Comparison of ENCODE assay signal across 8 mouse cellular contexts in genomic region chr12:8497314-8497706, GRCm38 (mm10). TPM values are rescaled to one million over a fixed set of nuclear protein-coding genes. Genes with fewer than 3 reads are reported as not detected.
DNase-seq lines count a peak whose midpoint lies in the region; ATAC-seq and TF ChIP-seq lines count a peak whose summit lies in the region.

No protein-coding gene starts in this region.

- no peak for TF ChIP-seq POLR2A in kidney, adult 2 months (IDR thresholded peaks at IDR 0.05; ENCODE audit: low read depth, low read length)
- TF ChIP-seq POLR2A in cortical plate, adult 2 months (IDR thresholded peaks at IDR 0.05; ENCODE audit: extremely low read depth, insufficient read depth, low read length) = 0 out of 2 replicates have a peak, but pooled peaks have one; percentile 26

- H3K9me3 ChIP-seq in hindbrain, embryonic 11.5 days (ENCODE audit: control insufficient read depth, low read length) = no peaks in the 10 kb centered on the region
- no peaks in the 10 kb centered on the region for H3K9me3 ChIP-seq in midbrain, embryonic 11.5 days (ENCODE audit: control insufficient read depth, low read length)

- no peak for DNase-seq in kidney, adult 2 months
- DNase-seq in kidney, adult 18-20 months = no peak
- no peak for DNase-seq in hindbrain, embryonic 11.5 days (ENCODE audit: low spot score)
- peak; percentile 91 for DNase-seq in midbrain, embryonic 11.5 days (ENCODE audit: low spot score, missing footprints)
- no peak for DNase-seq in frontal cortex, postnatal 25 days (ENCODE audit: low spot score in 2 of 2)
- DNase-seq in gastrocnemius, adult 18-20 months (ENCODE audit: low spot score) = no peak
- DNase-seq in urinary bladder, adult 18-20 months (ENCODE audit: low spot score in 2 of 2) = no peak

- peak overlapping the region; percentile 67 for H3K27ac ChIP-seq in kidney, adult 2 months (ENCODE audit: insufficient read depth, low read depth, low read length)
- H3K27ac ChIP-seq in cortical plate, adult 2 months (ENCODE audit: insufficient read depth, low read length) = no peak overlapping the region
- no peak overlapping the region for H3K27ac ChIP-seq in hindbrain, embryonic 11.5 days (ENCODE audit: low read depth, low read length)
- H3K27ac ChIP-seq in midbrain, embryonic 11.5 days (ENCODE audit: low read depth, low read length) = no peak overlapping the region

- H3K9ac ChIP-seq in hindbrain, embryonic 11.5 days (ENCODE audit: low read depth, low read length) = no peak overlapping the region
- no peak overlapping the region for H3K9ac ChIP-seq in midbrain, embryonic 11.5 days (ENCODE audit: low read length)

- H3K36me3 ChIP-seq in kidney, adult 2 months (ENCODE audit: control insufficient read depth, insufficient read depth, low read length) = no peaks in the 10 kb centered on the region
- H3K36me3 ChIP-seq in hindbrain, embryonic 11.5 days (ENCODE audit: control insufficient read depth, insufficient read depth, low read length) = no peaks in the 10 kb centered on the region
- no peaks in the 10 kb centered on the region for H3K36me3 ChIP-seq in midbrain, embryonic 11.5 days (ENCODE audit: control insufficient read depth, insufficient read depth, low read length)

- WGBS in kidney, adult 2 months = 44% methylated on average over 2 of the region's 2 CpGs
- 37% methylated on average over 2 of the region's 2 CpGs for WGBS in hindbrain, embryonic 11.5 days
- WGBS in midbrain, embryonic 11.5 days = 38% methylated on average over 2 of the region's 2 CpGs

- H3K4me2 ChIP-seq in hindbrain, embryonic 11.5 days (replicated peaks; ENCODE audit: low read depth, low read length) = peak overlapping the region; percentile 79
- H3K4me2 ChIP-seq in midbrain, embryonic 11.5 days = peak overlapping the region; percentile 95

- ATAC-seq in hindbrain, embryonic 11.5 days (ENCODE audit: low FRiP score) = no peak
- no peak for ATAC-seq in midbrain, embryonic 11.5 days (ENCODE audit: low FRiP score)

- TF ChIP-seq CTCF in kidney, adult 2 months (conservative IDR thresholded peaks at IDR 0.05; ENCODE audit: insufficient read depth, insufficient read length, low read depth, low read length) = no peak
- no peak for TF ChIP-seq CTCF in cortical plate, adult 2 months (IDR thresholded peaks at IDR 0.05; ENCODE audit: extremely low read depth, insufficient read depth, low read length)

- H3K4me1 ChIP-seq in kidney, adult 2 months (ENCODE audit: control insufficient read depth, insufficient read depth, low read length) = peaks cover 4% of the 10 kb centered on the region; the same call in 1 of the 2 replicates
- H3K4me1 ChIP-seq in cortical plate, adult 2 months (ENCODE audit: control insufficient read depth, insufficient read depth, low read length) = peaks cover 3% of the 10 kb centered on the region; the same call in 1 of the 2 replicates
- peaks cover 6% of the 10 kb centered on the region for H3K4me1 ChIP-seq in hindbrain, embryonic 11.5 days (replicated peaks; ENCODE audit: control insufficient read depth, insufficient read depth, low read length)
- peaks cover 26% of the 10 kb centered on the region for H3K4me1 ChIP-seq in midbrain, embryonic 11.5 days (ENCODE audit: control insufficient read depth, insufficient read depth, low read length)

- H3K4me3 ChIP-seq in kidney, adult 2 months (ENCODE audit: insufficient read depth, low read depth, low read length) = peak overlapping the region; percentile 46
- peak overlapping the region; percentile 94; the same call in 1 of the 2 replicates for H3K4me3 ChIP-seq in cortical plate, adult 2 months (ENCODE audit: insufficient read depth, low read length)
- H3K4me3 ChIP-seq in hindbrain, embryonic 11.5 days (ENCODE audit: low read depth, low read length) = peak overlapping the region; percentile 85; the same call in 1 of the 2 replicates
- H3K4me3 ChIP-seq in midbrain, embryonic 11.5 days (ENCODE audit: low read depth, low read length) = peak overlapping the region; percentile 86; the same call in 1 of the 2 replicates

- no peaks in the 10 kb centered on the region for H3K27me3 ChIP-seq in kidney, adult 2 months (replicated peaks; ENCODE audit: control insufficient read depth, insufficient read depth, low read length)
- no peaks in the 10 kb centered on the region for H3K27me3 ChIP-seq in hindbrain, embryonic 11.5 days (ENCODE audit: control insufficient read depth, insufficient read depth, low read length)
- no peaks in the 10 kb centered on the region for H3K27me3 ChIP-seq in midbrain, embryonic 11.5 days (ENCODE audit: control insufficient read depth, insufficient read depth, low read length)

RNA-seq across cellular contexts. Expression of gene Rhob, which starts 2.5 kb away (rescaled TPM):
- polyA plus RNA-seq in kidney, adult 2 months (2012; rRNA removed) = 128 and 145 TPM in 2 replicates
- 353 and 368 TPM in 2 replicates for polyA plus RNA-seq in cortical plate, adult 2 months (2012; rRNA removed)
- 64.4 and 65.9 TPM in 2 replicates for polyA plus RNA-seq in hindbrain, embryonic 11.5 days (2014; fragmentation: Nextera tagmentation; extraction: Ambion mirVana)
- polyA plus RNA-seq in midbrain, embryonic 11.5 days (2014; fragmentation: Nextera tagmentation; extraction: Ambion mirVana) = 58.4 and 59.8 TPM in 2 replicates
- 10 to 100 TPM; 43.6 to 79.2 TPM for total RNA-seq in gastrocnemius, adult 18-20 months (2021)
